Mouse (Mus musculus) neural tube, embryonic 15.5 days (tissue): ENCODE measurements at regions not wholly inside any gene's neighbourhood (a gene's known extent, or its start where the extent isn't known, plus 50 kb on each side); places are given as distances from the start of the nearest gene placed in this dataset.

Experiments
- ATAC-seq: fragments of 200-750 bp; cut with Nextera tagmentation; 2 replicates; pipeline ENCODE4 v1.8.0; 2017; ENCODE audit warnings: mild to moderate bottlenecking, moderate TSS enrichment, moderate library complexity; ENCODE audit not compliant: low FRiP score
- H3K27ac ChIP-seq: fragments of 300-500 bp; sonication (generic); replicated peaks from 2 replicates; pipeline ENCODE4 v1.5.1; 2015; ENCODE audit warnings: mild to moderate bottlenecking, inconsistent platforms
- H3K27me3 ChIP-seq: fragments of 300-500 bp; sonication (generic); replicated peaks from 2 replicates; pipeline ENCODE4 v1.6.1; 2015; ENCODE audit warnings: inconsistent platforms
- H3K36me3 ChIP-seq: fragments of 300-500 bp; sonication (generic); 2 replicates; pipeline ENCODE4 v1.6.1; 2015; ENCODE audit warnings: inconsistent platforms
- H3K4me1 ChIP-seq: fragments of 300-500 bp; sonication (generic); 2 replicates; pipeline ENCODE4 v1.6.1; 2015; ENCODE audit warnings: inconsistent platforms
- H3K4me2 ChIP-seq: fragments of 300-500 bp; sonication (generic); 2 replicates; pipeline ENCODE4 v1.6.1; 2015; ENCODE audit warnings: inconsistent platforms, mild to moderate bottlenecking, moderate library complexity
- H3K4me3 ChIP-seq: fragments of 300-500 bp; sonication (generic); replicated peaks from 2 replicates; pipeline ENCODE4 v1.5.1; 2015; ENCODE audit warnings: mild to moderate bottlenecking, inconsistent platforms
- H3K9ac ChIP-seq: fragments of 300-500 bp; sonication (generic); replicated peaks from 2 replicates; pipeline ENCODE4 v1.6.1; 2015; ENCODE audit warnings: mild to moderate bottlenecking, inconsistent platforms
- H3K9me3 ChIP-seq: fragments of 300-500 bp; sonication (generic); replicated peaks from 2 replicates; pipeline ENCODE4 v1.6.1; 2016; ENCODE audit warnings: inconsistent platforms
- WGBS: fragments of 180-500 bp; shearing (Covaris S2); methylation state at CpG from one replicate; pipeline ENCODE4 v1.1.7; 2015; ENCODE audit warnings: mixed read lengths; 5-methylcytosine and 5-hydroxymethylcytosine counted together

DNA sequence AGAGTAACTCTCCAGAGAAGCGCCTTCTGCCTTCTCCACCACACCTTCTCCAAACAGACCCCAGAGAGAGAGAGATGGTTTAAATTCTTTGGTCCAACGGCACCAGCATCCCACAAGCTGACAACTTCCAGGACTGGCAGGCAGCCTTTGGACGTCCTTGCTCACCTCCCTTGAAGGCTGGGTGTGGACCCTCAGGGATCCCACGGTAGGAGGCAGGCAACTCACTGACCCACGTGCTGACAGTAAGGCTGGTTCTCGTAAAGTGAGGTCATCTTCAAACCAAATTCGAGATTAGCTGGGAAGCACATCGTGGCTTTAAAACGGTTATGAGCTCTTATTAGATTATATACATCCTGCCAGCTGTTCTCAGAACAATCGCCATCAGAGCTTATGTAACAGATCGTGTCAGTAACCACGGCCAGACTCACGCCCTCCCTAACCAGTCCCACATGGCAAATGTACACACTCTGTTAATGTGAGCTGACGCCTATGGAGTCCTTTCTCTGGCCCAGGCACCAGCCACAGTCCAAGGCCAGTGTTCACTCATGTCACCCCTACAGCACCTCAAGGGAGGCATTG lies 239.9 kb upstream of the Rtl1 start:
- Histone ChIP-seq H3K27ac (no peak overlapping the region), H3K9ac (no peak overlapping the region), H3K36me3 (no peaks in the 10 kb centered on the region), H3K4me3 (no peak overlapping the region), H3K9me3 (no peaks in the 10 kb centered on the region), H3K27me3 (no peaks in the 10 kb centered on the region), H3K4me1 (peaks cover 10% of the 10 kb centered on the region), H3K4me2 (no peak overlapping the region)
- 76% methylated on average over 14 of the region's 14 CpGs for WGBS
- ATAC-seq, result no peak

DNA sequence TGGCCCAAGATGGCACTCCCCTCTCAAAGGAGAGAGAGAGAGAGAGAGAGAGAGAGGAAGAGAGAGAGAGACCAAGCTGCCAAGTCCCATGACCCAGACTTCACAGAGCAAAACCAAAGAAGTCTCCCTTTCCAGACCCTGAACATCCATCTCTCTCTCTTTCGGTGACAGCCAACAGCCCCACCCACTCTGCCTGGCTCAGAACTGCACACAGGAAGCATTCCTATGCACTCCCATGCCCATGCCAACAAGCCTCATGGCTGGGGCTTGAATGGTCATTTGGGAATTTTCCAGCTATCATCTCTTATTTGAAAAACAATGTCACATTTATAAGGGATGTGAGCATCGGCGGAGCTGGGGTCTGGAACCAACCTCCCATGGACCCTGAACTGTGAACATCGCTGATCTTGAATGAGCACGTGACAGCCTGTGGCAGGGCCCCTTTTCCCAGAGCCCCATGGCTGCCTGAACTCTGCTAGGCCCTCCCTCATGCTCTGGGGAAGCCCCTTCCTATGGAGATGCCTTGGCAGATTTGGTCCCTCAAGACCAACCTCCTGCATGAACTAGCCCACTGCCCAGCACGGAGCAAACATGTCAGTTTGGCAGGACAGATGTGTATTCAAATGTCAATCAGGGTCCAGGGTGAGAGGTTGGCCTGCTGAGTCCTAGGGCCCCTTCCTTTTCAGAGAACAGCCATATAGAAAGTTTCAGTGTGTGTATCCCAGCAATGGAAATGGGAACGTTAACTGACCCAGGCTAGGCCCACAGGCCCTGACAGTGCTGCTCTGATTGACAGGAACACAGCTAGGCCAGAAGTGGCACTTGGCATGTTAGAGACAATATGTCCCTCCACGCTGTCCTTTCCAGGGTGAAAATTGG lies 244.8 kb upstream of the Rtl1 start:
- ATAC-seq, result no peak
- Histone ChIP-seq H3K9me3 (no peaks in the 10 kb centered on the region), H3K27ac (no peak overlapping the region), H3K9ac (no peak overlapping the region), H3K4me2 (no peak overlapping the region), H3K4me3 (no peak overlapping the region), H3K27me3 (no peaks in the 10 kb centered on the region), H3K36me3 (no peaks in the 10 kb centered on the region), H3K4me1 (peaks cover under 1% of the 10 kb centered on the region)
- WGBS, result 64% methylated on average over 8 of the region's 8 CpGs

DNA sequence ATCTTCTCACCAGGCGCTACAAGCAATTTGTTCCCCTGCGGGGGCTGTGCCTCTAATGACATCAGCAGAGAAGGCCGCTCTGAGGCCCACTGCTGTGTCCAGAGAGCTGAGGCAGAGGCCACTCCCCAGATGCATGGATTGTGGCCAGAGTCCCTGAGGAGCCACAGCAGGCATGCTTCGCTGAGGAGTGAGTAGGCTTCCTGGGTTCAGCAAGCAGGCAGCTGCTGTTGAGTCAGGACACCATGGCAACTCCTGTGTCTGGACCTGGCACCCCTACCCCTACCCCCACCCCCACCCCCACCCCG lies 245.4 kb upstream of the Rtl1 start:
- Histone ChIP-seq H3K4me1 (no peaks in the 10 kb centered on the region), H3K36me3 (no peaks in the 10 kb centered on the region), H3K4me2 (no peak overlapping the region), H3K4me3 (no peak overlapping the region), H3K27ac (no peak overlapping the region), H3K9me3 (no peaks in the 10 kb centered on the region), H3K9ac (no peak overlapping the region), H3K27me3 (no peaks in the 10 kb centered on the region)
- 45% methylated on average over 5 of the region's 5 CpGs for WGBS
- no peak for ATAC-seq

DNA sequence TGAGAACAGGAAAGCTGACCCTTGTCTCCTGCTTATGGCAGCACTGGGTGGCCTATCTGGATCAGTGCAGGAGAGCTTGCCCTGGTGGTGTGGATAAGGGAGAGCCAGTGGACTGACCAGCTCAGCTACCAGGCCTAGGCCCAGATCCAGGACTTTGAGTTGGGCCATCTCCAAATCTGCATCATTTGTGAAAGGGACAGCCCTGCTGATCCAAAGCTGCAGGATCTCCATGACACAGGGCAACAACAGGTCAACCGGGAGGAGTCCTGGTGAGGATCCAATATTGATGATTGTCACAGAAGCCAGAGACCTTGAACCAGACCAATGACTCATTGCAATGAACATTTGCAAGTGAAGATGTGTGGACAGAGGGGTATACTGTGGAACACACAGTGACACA lies 256.2 kb upstream of the Rtl1 start:
- Histone ChIP-seq H3K36me3 (no peaks in the 10 kb centered on the region), H3K27me3 (no peaks in the 10 kb centered on the region), H3K9me3 (no peaks in the 10 kb centered on the region), H3K4me2 (no peak overlapping the region), H3K4me3 (no peak overlapping the region), H3K27ac (no peak overlapping the region), H3K4me1 (no peaks in the 10 kb centered on the region), H3K9ac (no peak overlapping the region)
- ATAC-seq, result no peak
- WGBS, result 91% methylated on average over 1 of the region's 1 CpGs

DNA sequence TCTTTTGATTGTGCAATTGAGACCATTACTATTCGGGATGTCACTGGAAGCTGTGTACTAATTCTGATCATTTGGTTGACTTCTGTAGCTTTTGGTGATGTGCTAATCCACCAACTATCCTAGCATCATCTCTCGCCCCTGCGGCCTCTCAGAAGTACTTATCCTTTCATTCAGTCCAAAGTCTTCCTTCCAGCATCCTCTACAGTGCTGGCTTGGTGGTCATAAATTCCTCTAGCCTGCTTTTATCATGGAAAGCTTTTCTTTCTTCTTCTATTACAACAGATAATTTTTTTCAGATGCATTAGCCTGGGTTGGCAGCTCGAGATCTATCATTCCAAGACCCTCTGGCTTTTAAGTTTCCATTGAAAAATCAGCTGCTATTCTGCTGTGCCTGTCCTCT lies 257.6 kb upstream of the Rtl1 start:
- Histone ChIP-seq H3K4me1 (no peaks in the 10 kb centered on the region), H3K9ac (no peak overlapping the region), H3K9me3 (no peaks in the 10 kb centered on the region), H3K36me3 (no peaks in the 10 kb centered on the region), H3K27me3 (no peaks in the 10 kb centered on the region), H3K4me2 (no peak overlapping the region), H3K27ac (no peak overlapping the region), H3K4me3 (no peak overlapping the region)
- WGBS, result 51% methylated on average over 4 of the region's 4 CpGs
- ATAC-seq, result no peak

DNA sequence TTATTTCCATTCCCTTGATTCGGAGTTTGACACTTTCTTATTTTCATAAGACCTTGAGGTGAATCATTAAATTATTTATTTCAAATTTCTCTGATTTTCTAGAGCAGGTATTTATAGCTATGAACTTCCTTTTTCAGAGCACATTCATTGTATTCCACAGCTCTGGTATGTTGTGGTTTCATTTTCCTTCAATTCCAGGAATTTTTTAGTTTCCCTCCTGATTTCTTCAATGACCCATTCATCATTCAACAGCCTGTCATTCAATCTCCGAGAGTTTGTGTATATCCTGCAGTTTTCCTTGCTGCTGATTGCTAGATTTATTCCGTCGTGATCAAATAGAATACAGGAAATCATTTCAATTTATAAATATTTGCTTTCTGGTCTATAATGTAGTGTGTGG lies 264.7 kb upstream of the Rtl1 start:
- Histone ChIP-seq H3K27ac (no peak overlapping the region), H3K9me3 (no peaks in the 10 kb centered on the region), H3K4me1 (no peaks in the 10 kb centered on the region), H3K4me3 (no peak overlapping the region), H3K27me3 (no peaks in the 10 kb centered on the region), H3K36me3 (no peaks in the 10 kb centered on the region), H3K9ac (no peak overlapping the region), H3K4me2 (no peak overlapping the region)
- ATAC-seq, result no peak
- 87% methylated on average over 4 of the region's 4 CpGs for WGBS

DNA sequence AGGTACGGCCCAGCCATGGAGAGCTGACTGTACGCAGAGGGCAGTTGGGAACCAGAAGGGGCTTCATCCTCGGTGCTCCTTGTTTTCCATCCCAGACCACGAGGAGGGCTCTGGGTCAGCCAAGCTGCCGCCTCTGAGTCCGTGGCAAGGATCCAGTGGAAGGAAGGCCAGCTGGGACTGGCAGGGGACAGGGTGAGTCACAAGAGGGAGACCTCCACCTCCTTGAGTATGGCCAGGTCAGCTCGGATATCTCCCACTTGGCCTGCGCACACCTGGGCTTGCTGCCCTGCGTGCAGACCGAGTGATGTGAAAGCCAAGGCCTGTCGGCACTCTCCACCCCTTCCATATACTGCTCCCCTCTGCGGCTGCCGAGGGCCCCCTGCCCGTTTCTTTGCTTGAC lies 270.9 kb upstream of the Rtl1 start:
- Histone ChIP-seq H3K9ac (no peak overlapping the region), H3K27me3 (no peaks in the 10 kb centered on the region), H3K4me1 (no peaks in the 10 kb centered on the region), H3K36me3 (no peaks in the 10 kb centered on the region), H3K9me3 (no peaks in the 10 kb centered on the region), H3K4me2 (no peak overlapping the region), H3K27ac (no peak overlapping the region), H3K4me3 (no peak overlapping the region)
- WGBS, result 89% methylated on average over 14 of the region's 14 CpGs
- ATAC-seq, result no peak

DNA sequence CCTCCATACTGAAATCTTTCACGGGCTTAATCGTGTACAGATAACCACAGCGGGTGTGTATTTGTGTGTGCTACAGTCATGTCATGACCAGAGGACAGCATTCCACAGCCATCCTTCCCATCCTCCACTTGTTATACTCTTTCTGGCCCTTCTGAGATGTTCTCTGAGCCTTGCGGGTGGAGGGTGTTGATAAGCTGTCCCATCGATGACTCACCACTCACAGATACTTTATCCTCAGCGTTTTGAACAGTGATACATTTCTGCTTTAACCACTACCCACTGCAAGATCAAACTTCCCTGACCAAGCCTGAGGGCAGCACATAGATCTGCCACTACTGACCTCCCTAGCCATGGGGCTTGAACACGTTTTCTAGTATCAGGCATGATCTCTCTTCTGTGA lies 274.3 kb upstream of the Rtl1 start:
- Histone ChIP-seq H3K9ac (no peak overlapping the region), H3K27me3 (no peaks in the 10 kb centered on the region), H3K4me1 (no peaks in the 10 kb centered on the region), H3K36me3 (no peaks in the 10 kb centered on the region), H3K27ac (no peak overlapping the region), H3K4me2 (no peak overlapping the region), H3K9me3 (no peaks in the 10 kb centered on the region), H3K4me3 (no peak overlapping the region)
- no peak for ATAC-seq
- 86% methylated on average over 7 of the region's 7 CpGs for WGBS

DNA sequence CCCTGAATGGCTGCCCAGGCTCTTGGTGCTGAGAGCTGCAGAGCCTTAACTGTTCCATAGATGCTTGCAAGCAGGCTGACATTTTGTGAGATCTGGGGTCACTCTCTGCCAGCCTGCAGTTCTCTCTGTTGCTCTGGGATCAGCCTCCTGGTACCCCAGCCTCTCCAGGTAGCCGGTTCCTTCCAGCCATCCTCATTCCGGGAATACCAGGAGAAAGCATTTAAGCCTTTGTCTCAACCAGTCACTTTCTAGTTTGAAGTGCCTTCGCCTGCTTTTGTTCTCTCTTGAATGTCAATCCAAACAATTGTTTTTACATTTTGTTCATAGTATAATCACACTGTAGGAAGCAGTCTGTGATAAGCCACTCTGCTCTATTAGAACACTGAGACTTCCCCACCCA lies 281.0 kb upstream of the Rtl1 start:
- H3K9ac ChIP-seq, result no peak overlapping the region
- no peak overlapping the region for H3K4me3 ChIP-seq
- no peak overlapping the region for H3K27ac ChIP-seq

DNA sequence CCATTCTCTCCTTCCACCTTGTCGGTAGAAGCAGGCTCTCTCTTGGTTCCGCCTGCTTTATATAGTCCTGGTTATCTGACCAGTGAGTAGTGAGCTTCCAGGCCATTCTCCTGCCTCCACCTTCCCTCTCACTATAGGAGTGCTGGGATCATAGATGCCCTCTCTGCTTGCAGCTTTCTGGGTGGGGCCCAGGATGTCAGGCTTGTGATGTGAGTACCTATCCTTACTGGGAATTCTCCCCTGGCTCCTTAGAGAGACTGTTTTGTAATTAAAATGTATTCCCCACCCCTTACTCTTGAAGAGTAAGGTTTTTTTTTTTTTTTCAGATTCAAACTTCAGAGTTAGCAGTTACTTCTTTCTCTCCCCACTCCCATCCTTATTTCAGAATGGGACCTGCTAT lies 291.1 kb upstream of the Rtl1 start:
- no peak overlapping the region for H3K9ac ChIP-seq
- H3K27ac ChIP-seq, result no peak overlapping the region
- no peak overlapping the region for H3K4me2 ChIP-seq
- no peaks in the 10 kb centered on the region for H3K9me3 ChIP-seq
- H3K27me3 ChIP-seq, result no peaks in the 10 kb centered on the region
- H3K4me3 ChIP-seq, result no peak overlapping the region
- WGBS, result 82% methylated on average over 2 of the region's 2 CpGs
- no peaks in the 10 kb centered on the region for H3K4me1 ChIP-seq
- ATAC-seq, result no peak
- no peaks in the 10 kb centered on the region for H3K36me3 ChIP-seq

More for the DNA sequence above, 281.0 kb upstream of the Rtl1 start:
- H3K4me1 ChIP-seq, result no peaks in the 10 kb centered on the region
- no peaks in the 10 kb centered on the region for H3K27me3 ChIP-seq
- no peak for ATAC-seq
- 71% methylated on average over 3 of the region's 3 CpGs for WGBS
- H3K36me3 ChIP-seq, result no peaks in the 10 kb centered on the region
- no peak overlapping the region for H3K4me2 ChIP-seq
- no peaks in the 10 kb centered on the region for H3K9me3 ChIP-seq

DNA sequence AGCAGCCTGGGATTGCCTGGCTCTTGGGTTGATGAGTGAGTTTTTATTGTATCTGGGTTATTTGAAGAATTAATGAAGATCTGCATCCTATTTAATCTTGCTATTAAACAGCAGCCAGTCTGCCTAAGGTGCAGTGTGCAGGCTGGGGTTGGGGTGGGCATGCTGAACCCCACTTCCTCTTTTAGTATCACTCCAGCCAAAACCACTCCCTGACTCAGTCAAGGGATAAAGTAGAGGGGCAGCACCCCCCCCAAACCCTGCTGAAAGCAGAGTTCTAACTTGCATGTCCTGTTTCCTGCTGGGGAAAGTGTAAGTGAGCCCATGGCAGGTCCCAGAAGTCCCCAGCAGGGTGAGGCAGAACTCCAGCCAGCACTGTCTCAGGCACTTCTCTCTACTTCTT lies 292.7 kb upstream of the Rtl1 start:
- Histone ChIP-seq H3K4me2 (no peak overlapping the region), H3K27me3 (no peaks in the 10 kb centered on the region), H3K9me3 (no peaks in the 10 kb centered on the region), H3K27ac (no peak overlapping the region), H3K36me3 (no peaks in the 10 kb centered on the region), H3K4me3 (no peak overlapping the region), H3K9ac (no peak overlapping the region), H3K4me1 (no peaks in the 10 kb centered on the region)
- ATAC-seq, result no peak

DNA sequence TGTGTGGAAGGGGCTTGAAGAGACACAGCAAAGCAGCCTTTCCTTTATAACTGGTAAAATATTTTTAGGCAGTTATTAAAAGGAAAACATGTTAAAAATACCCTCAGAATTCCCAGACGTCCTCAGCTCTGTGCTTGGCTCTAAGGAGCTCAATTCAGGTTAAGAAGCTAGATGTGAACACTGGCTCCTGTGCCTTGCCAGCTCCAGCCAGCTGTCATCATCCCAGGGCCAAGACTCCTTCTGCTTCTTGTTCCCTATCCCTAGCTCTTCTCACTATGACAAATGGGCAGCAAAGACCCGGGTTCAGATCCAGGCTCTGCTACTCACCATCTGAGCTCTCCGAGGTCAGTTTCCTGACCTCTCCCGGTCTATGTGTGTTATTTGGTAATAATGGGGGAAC lies 293.5 kb upstream of the Rtl1 start:
- Histone ChIP-seq H3K9ac (no peak overlapping the region), H3K27ac (no peak overlapping the region), H3K4me1 (no peaks in the 10 kb centered on the region), H3K4me3 (no peak overlapping the region), H3K4me2 (no peak overlapping the region), H3K9me3 (no peaks in the 10 kb centered on the region), H3K36me3 (no peaks in the 10 kb centered on the region), H3K27me3 (no peaks in the 10 kb centered on the region)
- no peak for ATAC-seq
- 79% methylated on average over 4 of the region's 4 CpGs for WGBS
